Mouse (Mus musculus) thymus, adult 2 months (tissue): ENCODE measurements around the gene Ercc1.

Source experiments
- CTCF ChIP-seq: fragments of 200-500 bp; IDR thresholded peaks from 2 replicates; pipeline ENCODE4 v1.5.1; 2012; ENCODE audit warnings: mild to moderate bottlenecking, control low read depth, low read length, moderate library complexity, borderline replicate concordance; ENCODE audit not compliant: control insufficient read depth, poor library complexity, insufficient read depth; ENCODE audit errors: extremely low read depth
- POLR2A ChIP-seq: fragments of 200-500 bp; IDR thresholded peaks from 2 replicates; pipeline ENCODE4 v1.6.1; 2012; ENCODE audit warnings: mild to moderate bottlenecking, low read length, control low read depth, moderate library complexity; ENCODE audit not compliant: control insufficient read depth, poor library complexity, insufficient read depth; ENCODE audit errors: extremely low read depth

- no peak for TF ChIP-seq CTCF
- TF ChIP-seq POLR2A, result no peak
Measured at GRCm38 (mm10) chr7:19344237-19344847, at the start of gene Ercc1.
